Mouse (Mus musculus): ENCODE data around the gene Bace1. TPM values are rescaled to one million over a fixed set of nuclear protein-coding genes. Genes with fewer than 3 reads are reported as not detected.
A peak's percentile ranks its signal among the peaks of the same experiment; 100 is the strongest.

Gene Bace1
- polyA plus RNA-seq, 1 experiment, result 14.3 TPM

GRCm38 (mm10) chr9:45811946-45812345 lies 26.4 kb upstream of the Bace1 start:
- no peak overlapping the region for H3K9ac ChIP-seq (ENCODE audit: low read depth, poor library complexity, severe bottlenecking)
- no peak overlapping the region for H3K4me3 ChIP-seq (ENCODE audit: low read depth, low read length)
- H3K9me3 ChIP-seq (replicated peaks; ENCODE audit: control insufficient read depth, insufficient read depth, low read length, poor library complexity, severe bottlenecking), result no peaks in the 10 kb centered on the region
- peaks cover 3% of the 10 kb centered on the region for H3K4me1 ChIP-seq (ENCODE audit: control insufficient read depth, insufficient read depth, low read length)
- no peak for TF ChIP-seq EP300 (IDR thresholded peaks at IDR 0.05; ENCODE audit: insufficient read depth, low read depth, low read length)
- no peaks in the 10 kb centered on the region for H3K27me3 ChIP-seq (ENCODE audit: control insufficient read depth, insufficient read depth, low read length, poor library complexity, severe bottlenecking)
- no peak overlapping the region for H3K27ac ChIP-seq (ENCODE audit: insufficient read depth, low read length)
- no peaks in the 10 kb centered on the region for H3K36me3 ChIP-seq (ENCODE audit: control insufficient read depth, insufficient read depth, low read length, poor library complexity, severe bottlenecking)

GRCm38 (mm10) chr9:45815113-45815512 lies 23.3 kb upstream of the Bace1 start:
- TF ChIP-seq EP300 (IDR thresholded peaks at IDR 0.05; ENCODE audit: insufficient read depth, low read depth, low read length) (no peak), CTCF (IDR thresholded peaks at IDR 0.05; ENCODE audit: low read depth, low read length) (no peak), POLR2A (IDR thresholded peaks at IDR 0.05; ENCODE audit: insufficient read depth, low read length) (no peak)
- Histone ChIP-seq H3K36me3 (ENCODE audit: control insufficient read depth, insufficient read depth, low read length, poor library complexity, severe bottlenecking) (no peaks in the 10 kb centered on the region), H3K9ac (ENCODE audit: low read depth, poor library complexity, severe bottlenecking) (no peak overlapping the region), H3K4me1 (ENCODE audit: control insufficient read depth, insufficient read depth, low read length) (peaks cover 3% of the 10 kb centered on the region), H3K27me3 (ENCODE audit: control insufficient read depth, insufficient read depth, low read length, poor library complexity, severe bottlenecking) (no peaks in the 10 kb centered on the region), H3K27ac (ENCODE audit: insufficient read depth, low read length) (no peak overlapping the region), H3K9me3 (replicated peaks; ENCODE audit: control insufficient read depth, insufficient read depth, low read length, poor library complexity, severe bottlenecking) (no peaks in the 10 kb centered on the region), H3K4me3 (ENCODE audit: low read depth, low read length) (no peak overlapping the region)

- H3K9ac ChIP-seq (ENCODE audit: low read depth, poor library complexity, severe bottlenecking), result no peak overlapping the region
Measured at GRCm38 (mm10) chr9:45815525-45815924, 22.9 kb upstream of the Bace1 start.

GRCm38 (mm10) chr9:45818406-45819011 lies 19.9 kb upstream of the Bace1 start:
- no peaks in the 10 kb centered on the region for H3K36me3 ChIP-seq (ENCODE audit: control insufficient read depth, insufficient read depth, low read length, poor library complexity, severe bottlenecking)
- H3K4me1 ChIP-seq (ENCODE audit: control insufficient read depth, insufficient read depth, low read length), result peaks cover 3% of the 10 kb centered on the region
- H3K9ac ChIP-seq (ENCODE audit: low read depth, poor library complexity, severe bottlenecking), result no peak overlapping the region
- TF ChIP-seq EP300 (IDR thresholded peaks at IDR 0.05; ENCODE audit: insufficient read depth, low read depth, low read length) (no peak), CTCF (IDR thresholded peaks at IDR 0.05; ENCODE audit: low read depth, low read length) (no peak), POLR2A (IDR thresholded peaks at IDR 0.05; ENCODE audit: insufficient read depth, low read length) (no peak)
- no peak overlapping the region for H3K4me3 ChIP-seq (ENCODE audit: low read depth, low read length)
- H3K27ac ChIP-seq (ENCODE audit: insufficient read depth, low read length), result no peak overlapping the region
- H3K27me3 ChIP-seq (ENCODE audit: control insufficient read depth, insufficient read depth, low read length, poor library complexity, severe bottlenecking), result no peaks in the 10 kb centered on the region
- no peaks in the 10 kb centered on the region for H3K9me3 ChIP-seq (replicated peaks; ENCODE audit: control insufficient read depth, insufficient read depth, low read length, poor library complexity, severe bottlenecking)

More at GRCm38 (mm10) chr9:45815525-45815924, 22.9 kb upstream of the Bace1 start:
- no peak for TF ChIP-seq CTCF (IDR thresholded peaks at IDR 0.05; ENCODE audit: low read depth, low read length)
- TF ChIP-seq POLR2A (IDR thresholded peaks at IDR 0.05; ENCODE audit: insufficient read depth, low read length), result no peak
- no peak for TF ChIP-seq EP300 (IDR thresholded peaks at IDR 0.05; ENCODE audit: insufficient read depth, low read depth, low read length)
- H3K27me3 ChIP-seq (ENCODE audit: control insufficient read depth, insufficient read depth, low read length, poor library complexity, severe bottlenecking), result no peaks in the 10 kb centered on the region
- H3K36me3 ChIP-seq (ENCODE audit: control insufficient read depth, insufficient read depth, low read length, poor library complexity, severe bottlenecking), result no peaks in the 10 kb centered on the region
- H3K4me3 ChIP-seq (ENCODE audit: low read depth, low read length), result no peak overlapping the region
- no peaks in the 10 kb centered on the region for H3K9me3 ChIP-seq (replicated peaks; ENCODE audit: control insufficient read depth, insufficient read depth, low read length, poor library complexity, severe bottlenecking)
- no peak overlapping the region for H3K27ac ChIP-seq (ENCODE audit: insufficient read depth, low read length)
- H3K4me1 ChIP-seq (ENCODE audit: control insufficient read depth, insufficient read depth, low read length), result peaks cover 3% of the 10 kb centered on the region

- H3K27me3 ChIP-seq (ENCODE audit: control insufficient read depth, insufficient read depth, low read length, poor library complexity, severe bottlenecking), result no peaks in the 10 kb centered on the region
- no peaks in the 10 kb centered on the region for H3K36me3 ChIP-seq (ENCODE audit: control insufficient read depth, insufficient read depth, low read length, poor library complexity, severe bottlenecking)
- H3K4me3 ChIP-seq (ENCODE audit: low read depth, low read length), result peak overlapping the region; percentile 77
- no peaks in the 10 kb centered on the region for H3K9me3 ChIP-seq (replicated peaks; ENCODE audit: control insufficient read depth, insufficient read depth, low read length, poor library complexity, severe bottlenecking)
- peak overlapping the region; percentile 47 for H3K9ac ChIP-seq (ENCODE audit: low read depth, poor library complexity, severe bottlenecking)
- H3K4me1 ChIP-seq (ENCODE audit: control insufficient read depth, insufficient read depth, low read length), result no peaks in the 10 kb centered on the region
- TF ChIP-seq CTCF (IDR thresholded peaks at IDR 0.05; ENCODE audit: low read depth, low read length) (no peak), POLR2A (IDR thresholded peaks at IDR 0.05; ENCODE audit: insufficient read depth, low read length) (no peak), EP300 (IDR thresholded peaks at IDR 0.05; ENCODE audit: insufficient read depth, low read depth, low read length) (no peak)
- no peak overlapping the region for H3K27ac ChIP-seq (ENCODE audit: insufficient read depth, low read length)
Measured at GRCm38 (mm10) chr9:45827663-45828290, 10.6 kb upstream of the Bace1 start.

- no peaks in the 10 kb centered on the region for H3K36me3 ChIP-seq (ENCODE audit: control insufficient read depth, insufficient read depth, low read length, poor library complexity, severe bottlenecking)
- H3K9ac ChIP-seq (ENCODE audit: low read depth, poor library complexity, severe bottlenecking), result peak within 1 kb of the TSS; percentile 47
- no peaks in the 10 kb centered on the region for H3K4me1 ChIP-seq (ENCODE audit: control insufficient read depth, insufficient read depth, low read length)
- no peaks in the 10 kb centered on the region for H3K9me3 ChIP-seq (replicated peaks; ENCODE audit: control insufficient read depth, insufficient read depth, low read length, poor library complexity, severe bottlenecking)
- TF ChIP-seq POLR2A (IDR thresholded peaks at IDR 0.05; ENCODE audit: insufficient read depth, low read length) (no peak), EP300 (IDR thresholded peaks at IDR 0.05; ENCODE audit: insufficient read depth, low read depth, low read length) (no peak), CTCF (IDR thresholded peaks at IDR 0.05; ENCODE audit: low read depth, low read length) (no peak)
- no peaks in the 10 kb centered on the region for H3K27me3 ChIP-seq (ENCODE audit: control insufficient read depth, insufficient read depth, low read length, poor library complexity, severe bottlenecking)
- H3K4me3 ChIP-seq (ENCODE audit: low read depth, low read length), result peak within 1 kb of the TSS; percentile 77
- no peak within 1 kb of the TSS for H3K27ac ChIP-seq (ENCODE audit: insufficient read depth, low read length)
Measured at GRCm38 (mm10) chr9:45828291-45828963, 10.0 kb upstream of the Bace1 start, which contains the start of gene Cep164. TSS of gene Cep164 (minus strand) at chr9:45828691.
